Mouse (Mus musculus): ENCODE measurements around the gene Cd200r1. TPM values are rescaled to one million over a fixed set of nuclear protein-coding genes. Genes with fewer than 3 reads are reported as not detected.

Cd200r1 gene
- polyA plus RNA-seq, 1 experiment from 2014 or later = 0.29 TPM

GRCm38 (mm10) chr16:44745866-44746562 lies 19.5 kb upstream of the Cd200r1 start, which contains the start of gene Gtpbp8:
Gtpbp8 (minus strand) TSS chr16:44746363.
- under 1% methylated on average over 47 of the region's 47 CpGs for WGBS
- H3K27me3 ChIP-seq (ENCODE audit: control insufficient read depth, insufficient read depth, low read length) = no peaks in the 10 kb centered on the region
- no peaks in the 10 kb centered on the region for H3K9me3 ChIP-seq (ENCODE audit: control insufficient read depth, low read length)
- peak; percentile 97 for ATAC-seq (ENCODE audit: low read depth)
- peaks cover 11% of the 10 kb centered on the region for H3K4me1 ChIP-seq (ENCODE audit: control insufficient read depth, insufficient read depth, low read length)
- peak within 1 kb of the TSS; percentile 64 for H3K4me3 ChIP-seq (ENCODE audit: low read depth, low read length)
- peak within 1 kb of the TSS; percentile 68 for H3K4me2 ChIP-seq (ENCODE audit: low read depth, low read length)
- H3K36me3 ChIP-seq (ENCODE audit: control insufficient read depth, insufficient read depth, low read length) = 0 out of 2 replicates have a peak, but pooled peaks cover 6% of the 10 kb centered on the region
- peak within 1 kb of the TSS; percentile 90 for H3K27ac ChIP-seq (ENCODE audit: low read depth, low read length)
- H3K9ac ChIP-seq (replicated peaks; ENCODE audit: low read depth, low read length) = peak within 1 kb of the TSS; percentile 81

GRCm38 (mm10) chr16:44748007-44748406 lies 17.5 kb upstream of the Cd200r1 start:
- no peak for ATAC-seq (ENCODE audit: low read depth)
- Histone ChIP-seq H3K27ac (ENCODE audit: low read depth, low read length) (no peak overlapping the region), H3K4me3 (ENCODE audit: low read depth, low read length) (no peak overlapping the region), H3K9me3 (ENCODE audit: control insufficient read depth, low read length) (no peaks in the 10 kb centered on the region), H3K9ac (replicated peaks; ENCODE audit: low read depth, low read length) (no peak overlapping the region), H3K36me3 (ENCODE audit: control insufficient read depth, insufficient read depth, low read length) (no peaks in the 10 kb centered on the region), H3K27me3 (ENCODE audit: control insufficient read depth, insufficient read depth, low read length) (no peaks in the 10 kb centered on the region), H3K4me2 (ENCODE audit: low read depth, low read length) (no peak overlapping the region), H3K4me1 (ENCODE audit: control insufficient read depth, insufficient read depth, low read length) (peaks cover 11% of the 10 kb centered on the region)
- WGBS = 69% methylated on average over 3 of the region's 3 CpGs

GRCm38 (mm10) chr16:44757700-44758099 lies 7.8 kb upstream of the Cd200r1 start:
- ATAC-seq (ENCODE audit: low read depth) = no peak
- H3K4me2 ChIP-seq (ENCODE audit: low read depth, low read length) = no peak overlapping the region
- 90% methylated on average over 8 of the region's 8 CpGs for WGBS
- no peak overlapping the region for H3K9ac ChIP-seq (replicated peaks; ENCODE audit: low read depth, low read length)
- no peaks in the 10 kb centered on the region for H3K9me3 ChIP-seq (ENCODE audit: control insufficient read depth, low read length)
- no peaks in the 10 kb centered on the region for H3K36me3 ChIP-seq (ENCODE audit: control insufficient read depth, insufficient read depth, low read length)
- no peaks in the 10 kb centered on the region for H3K27me3 ChIP-seq (ENCODE audit: control insufficient read depth, insufficient read depth, low read length)
- H3K27ac ChIP-seq (ENCODE audit: low read depth, low read length) = no peak overlapping the region
- no peaks in the 10 kb centered on the region for H3K4me1 ChIP-seq (ENCODE audit: control insufficient read depth, insufficient read depth, low read length)
- no peak overlapping the region for H3K4me3 ChIP-seq (ENCODE audit: low read depth, low read length)

DNA sequence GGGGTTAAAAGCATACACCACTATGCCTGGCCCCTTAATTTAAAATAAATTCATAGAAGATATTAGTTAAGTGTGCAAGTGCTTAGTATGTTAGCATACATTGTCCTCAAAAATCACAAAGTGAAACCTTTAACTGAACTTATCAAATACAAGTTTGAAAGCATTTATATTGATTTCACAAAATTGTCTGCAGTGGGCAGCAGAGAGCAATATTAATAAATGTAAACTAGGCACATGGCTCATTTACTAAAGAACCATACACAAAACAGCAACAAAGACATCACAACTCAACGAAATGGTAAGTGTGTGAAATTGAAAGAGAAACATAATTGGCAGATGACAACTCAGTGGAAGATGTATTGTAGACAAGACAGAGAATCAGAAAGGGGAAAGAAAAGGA lies 3.7 kb upstream of the Cd200r1 start:
- Histone ChIP-seq H3K27ac (ENCODE audit: low read depth, low read length) (no peak overlapping the region), H3K9ac (replicated peaks; ENCODE audit: low read depth, low read length) (no peak overlapping the region), H3K36me3 (ENCODE audit: control insufficient read depth, insufficient read depth, low read length) (no peaks in the 10 kb centered on the region), H3K27me3 (ENCODE audit: control insufficient read depth, insufficient read depth, low read length) (no peaks in the 10 kb centered on the region), H3K4me1 (ENCODE audit: control insufficient read depth, insufficient read depth, low read length) (no peaks in the 10 kb centered on the region), H3K4me3 (ENCODE audit: low read depth, low read length) (no peak overlapping the region), H3K4me2 (ENCODE audit: low read depth, low read length) (no peak overlapping the region), H3K9me3 (ENCODE audit: control insufficient read depth, low read length) (no peaks in the 10 kb centered on the region)
- no peak for ATAC-seq (ENCODE audit: low read depth)
- 88% methylated on average over 1 of the region's 1 CpGs for WGBS

GRCm38 (mm10) chr16:44766320-44766892 lies 870 bp downstream of the Cd200r1 start:
- 93% methylated on average over 9 of the region's 9 CpGs for WGBS
- no peak for ATAC-seq (ENCODE audit: low read depth)
- Histone ChIP-seq H3K27me3 (ENCODE audit: control insufficient read depth, insufficient read depth, low read length) (no peaks in the 10 kb centered on the region), H3K4me1 (ENCODE audit: control insufficient read depth, insufficient read depth, low read length) (no peaks in the 10 kb centered on the region), H3K36me3 (ENCODE audit: control insufficient read depth, insufficient read depth, low read length) (no peaks in the 10 kb centered on the region), H3K9me3 (ENCODE audit: control insufficient read depth, low read length) (no peaks in the 10 kb centered on the region), H3K9ac (replicated peaks; ENCODE audit: low read depth, low read length) (no peak overlapping the region), H3K27ac (ENCODE audit: low read depth, low read length) (no peak overlapping the region), H3K4me2 (ENCODE audit: low read depth, low read length) (no peak overlapping the region), H3K4me3 (ENCODE audit: low read depth, low read length) (no peak overlapping the region)

DNA sequence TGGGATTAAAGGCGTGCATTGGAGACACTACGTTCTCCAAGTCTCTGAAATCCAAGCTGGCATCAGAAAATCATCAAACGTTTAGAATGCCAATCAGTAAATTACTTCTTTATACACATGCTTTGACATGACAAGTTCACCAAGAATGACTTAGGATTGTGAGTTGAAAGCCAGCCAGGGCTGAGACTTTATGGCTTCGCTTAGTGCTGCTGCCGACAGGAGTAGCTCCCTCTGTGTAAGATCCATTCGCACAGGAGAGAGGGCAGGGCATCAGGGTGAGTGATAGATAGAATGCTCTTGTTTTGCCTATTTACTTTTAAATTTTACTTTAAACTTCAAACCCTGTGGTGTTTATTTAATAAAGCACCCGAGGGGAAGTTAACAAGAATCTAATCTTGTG lies 2.0 kb downstream of the Cd200r1 start:
- WGBS = 89% methylated on average over 7 of the region's 7 CpGs
- H3K27ac ChIP-seq (ENCODE audit: low read depth, low read length) = no peak overlapping the region
- H3K4me3 ChIP-seq (ENCODE audit: low read depth, low read length) = no peak overlapping the region
- no peak for ATAC-seq (ENCODE audit: low read depth)
- no peak overlapping the region for H3K4me2 ChIP-seq (ENCODE audit: low read depth, low read length)
- H3K27me3 ChIP-seq (ENCODE audit: control insufficient read depth, insufficient read depth, low read length) = no peaks in the 10 kb centered on the region
- H3K9me3 ChIP-seq (ENCODE audit: control insufficient read depth, low read length) = no peaks in the 10 kb centered on the region
- no peaks in the 10 kb centered on the region for H3K4me1 ChIP-seq (ENCODE audit: control insufficient read depth, insufficient read depth, low read length)
- H3K9ac ChIP-seq (replicated peaks; ENCODE audit: low read depth, low read length) = no peak overlapping the region
- H3K36me3 ChIP-seq (ENCODE audit: control insufficient read depth, insufficient read depth, low read length) = no peaks in the 10 kb centered on the region

DNA sequence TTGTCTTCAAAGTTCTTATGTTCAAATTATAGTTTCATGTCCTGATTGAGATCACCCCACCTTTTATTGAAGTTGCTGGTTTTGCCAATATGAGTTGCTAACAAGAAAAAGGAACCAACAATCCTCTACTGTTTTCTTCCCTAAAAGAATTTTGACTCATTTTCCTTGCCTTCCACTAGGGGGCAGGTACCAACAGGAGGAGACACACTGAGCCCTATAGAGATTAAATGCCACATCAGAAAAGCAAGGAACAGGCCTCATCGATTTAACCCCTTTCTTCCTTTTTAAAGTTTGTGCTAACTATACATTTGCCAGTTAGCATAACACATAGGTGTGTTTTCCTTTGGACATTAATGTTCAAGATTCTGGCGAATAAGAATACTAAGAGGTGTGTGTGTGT lies 2.4 kb downstream of the Cd200r1 start:
- ATAC-seq (ENCODE audit: low read depth) = peak; percentile 80; the same call in 1 of the 2 replicates
- WGBS = 60% methylated on average over 2 of the region's 2 CpGs

DNA sequence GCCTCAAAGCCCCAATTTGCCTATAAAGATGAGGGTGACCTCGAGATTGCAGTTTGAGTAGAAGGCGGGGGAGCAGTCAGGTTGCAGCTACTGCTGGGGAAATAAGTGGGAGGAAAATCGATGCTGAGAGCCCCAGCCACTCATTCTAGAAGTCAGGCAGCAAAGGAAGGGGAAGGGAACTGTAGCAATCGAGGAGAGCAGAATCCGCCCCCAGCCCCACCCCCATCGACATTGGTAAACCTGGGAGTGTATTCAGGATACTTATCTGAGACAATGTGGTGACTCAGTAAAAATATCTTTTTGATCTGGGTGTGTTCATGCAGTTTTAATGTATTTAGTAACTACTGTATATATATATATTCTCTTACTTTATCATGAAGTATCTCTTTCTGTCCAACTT lies 7.0 kb downstream of the Cd200r1 start:
- no peak overlapping the region for H3K9ac ChIP-seq (replicated peaks; ENCODE audit: low read depth, low read length)
- H3K4me3 ChIP-seq (ENCODE audit: low read depth, low read length) = no peak overlapping the region
- ATAC-seq (ENCODE audit: low read depth) = no peak
- H3K27me3 ChIP-seq (ENCODE audit: control insufficient read depth, insufficient read depth, low read length) = no peaks in the 10 kb centered on the region
- no peaks in the 10 kb centered on the region for H3K36me3 ChIP-seq (ENCODE audit: control insufficient read depth, insufficient read depth, low read length)
- no peaks in the 10 kb centered on the region for H3K4me1 ChIP-seq (ENCODE audit: control insufficient read depth, insufficient read depth, low read length)
- no peak overlapping the region for H3K4me2 ChIP-seq (ENCODE audit: low read depth, low read length)
- H3K9me3 ChIP-seq (ENCODE audit: control insufficient read depth, low read length) = no peaks in the 10 kb centered on the region
- no peak overlapping the region for H3K27ac ChIP-seq (ENCODE audit: low read depth, low read length)
- WGBS = 74% methylated on average over 6 of the region's 6 CpGs

More for the DNA sequence above, 2.4 kb downstream of the Cd200r1 start:
- Histone ChIP-seq H3K27ac (ENCODE audit: low read depth, low read length) (no peak overlapping the region), H3K4me2 (ENCODE audit: low read depth, low read length) (no peak overlapping the region), H3K4me3 (ENCODE audit: low read depth, low read length) (no peak overlapping the region), H3K27me3 (ENCODE audit: control insufficient read depth, insufficient read depth, low read length) (no peaks in the 10 kb centered on the region), H3K4me1 (ENCODE audit: control insufficient read depth, insufficient read depth, low read length) (no peaks in the 10 kb centered on the region), H3K36me3 (ENCODE audit: control insufficient read depth, insufficient read depth, low read length) (no peaks in the 10 kb centered on the region), H3K9ac (replicated peaks; ENCODE audit: low read depth, low read length) (no peak overlapping the region), H3K9me3 (ENCODE audit: control insufficient read depth, low read length) (no peaks in the 10 kb centered on the region)

DNA sequence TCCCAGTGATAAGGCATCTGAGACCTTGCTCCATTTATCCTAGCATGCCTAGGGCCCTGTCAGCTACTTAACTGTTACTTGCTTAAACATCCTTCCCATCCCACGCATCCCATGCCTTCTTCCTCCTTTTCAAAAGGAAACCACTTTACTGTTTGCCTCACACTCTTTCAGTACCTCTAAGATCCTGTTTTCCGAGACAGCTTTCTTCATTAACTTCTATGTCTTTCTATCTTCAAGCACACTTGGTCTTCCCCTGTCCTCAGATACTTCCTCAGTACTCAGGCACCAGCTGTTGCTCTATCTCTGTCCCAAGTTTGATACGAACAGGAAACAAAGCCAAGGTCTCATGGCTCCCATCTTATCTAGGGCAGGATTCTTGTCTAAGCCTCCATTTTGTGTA lies 8.1 kb downstream of the Cd200r1 start:
- no peak overlapping the region for H3K4me3 ChIP-seq (ENCODE audit: low read depth, low read length)
- no peak overlapping the region for H3K4me2 ChIP-seq (ENCODE audit: low read depth, low read length)
- no peaks in the 10 kb centered on the region for H3K4me1 ChIP-seq (ENCODE audit: control insufficient read depth, insufficient read depth, low read length)
- no peaks in the 10 kb centered on the region for H3K36me3 ChIP-seq (ENCODE audit: control insufficient read depth, insufficient read depth, low read length)
- no peaks in the 10 kb centered on the region for H3K9me3 ChIP-seq (ENCODE audit: control insufficient read depth, low read length)
- no peaks in the 10 kb centered on the region for H3K27me3 ChIP-seq (ENCODE audit: control insufficient read depth, insufficient read depth, low read length)
- no peak overlapping the region for H3K27ac ChIP-seq (ENCODE audit: low read depth, low read length)
- WGBS = 86% methylated on average over 3 of the region's 3 CpGs
- no peak overlapping the region for H3K9ac ChIP-seq (replicated peaks; ENCODE audit: low read depth, low read length)
- ATAC-seq (ENCODE audit: low read depth) = no peak

Data from neural tube, embryonic 14.5 days (tissue).